ENCODE assay signal across 16 mouse cellular contexts in genomic region chr1:43070726-43071125, GRCm38 (mm10). TPM values are rescaled to one million over a fixed set of nuclear protein-coding genes. Genes with fewer than 3 reads are reported as not detected.
DNase-seq lines count a peak whose midpoint lies in the region; ATAC-seq and TF ChIP-seq lines count a peak whose summit lies in the region.
"Had no signal": no experiment of that assay in that cellular context is flagged by ENCODE, and none has a peak within 500 bp of the region (broad histone marks: within the 10 kb centered on the region; RNA-seq: fewer than 3 reads in every experiment).

No protein-coding gene starts in this region.

- no peaks in the 10 kb centered on the region for H3K9me3 ChIP-seq in heart, embryonic 10.5 days
- no peaks in the 10 kb centered on the region for H3K9me3 ChIP-seq in intestine, postnatal 0 days (ENCODE audit: control insufficient read depth)
- no peaks in the 10 kb centered on the region for H3K9me3 ChIP-seq in stomach, postnatal 0 days (ENCODE audit: control insufficient read depth, low read length)
- no peaks in the 10 kb centered on the region for H3K9me3 ChIP-seq in forebrain, embryonic 10.5 days
- H3K9me3 ChIP-seq: embryonic facial prominence, embryonic 15.5 days; limb, embryonic 15.5 days; midbrain, embryonic 12.5 days had no signal

- WGBS in heart, embryonic 10.5 days = 86% methylated on average over 5 of the region's 5 CpGs
- 55% methylated on average over 5 of the region's 5 CpGs for WGBS in intestine, postnatal 0 days
- 52% methylated on average over 5 of the region's 5 CpGs for WGBS in stomach, postnatal 0 days
- WGBS in forebrain, embryonic 10.5 days = 91% methylated on average over 5 of the region's 5 CpGs

- no peak overlapping the region for H3K4me2 ChIP-seq in intestine, postnatal 0 days (replicated peaks; ENCODE audit: low read depth)
- H3K4me2 ChIP-seq in stomach, postnatal 0 days (replicated peaks; ENCODE audit: low read depth) = no peak overlapping the region
- H3K4me2 ChIP-seq: embryonic facial prominence, embryonic 15.5 days; limb, embryonic 15.5 days; midbrain, embryonic 12.5 days had no signal

- no peak overlapping the region for H3K4me3 ChIP-seq in heart, embryonic 10.5 days
- H3K4me3 ChIP-seq in intestine, postnatal 0 days (ENCODE audit: low read depth, low read length) = no peak overlapping the region
- no peak overlapping the region for H3K4me3 ChIP-seq in stomach, postnatal 0 days (ENCODE audit: low read depth, low read length)
- no peak overlapping the region for H3K4me3 ChIP-seq in forebrain, embryonic 10.5 days
- H3K4me3 ChIP-seq: embryonic facial prominence, embryonic 15.5 days; limb, embryonic 15.5 days; midbrain, embryonic 12.5 days had no signal

- peak; percentile 47; the same call in 1 of the 2 replicates for ATAC-seq in intestine, postnatal 0 days
- peak; percentile 95 for ATAC-seq in stomach, postnatal 0 days (ENCODE audit: low FRiP score, low TSS enrichment)
- ATAC-seq in cerebellum, adult (ENCODE audit: insufficient number of reproducible peaks, low FRiP score, low TSS enrichment) = no peak
- ATAC-seq: forebrain, postnatal 0 days had no signal

- peak; percentile 20 for DNase-seq in heart, embryonic 10.5 days (ENCODE audit: low spot score)
- DNase-seq in heart, adult 18-20 months = no peak
- DNase-seq in lung, postnatal 14 days = peak; percentile 13
- DNase-seq in stomach, postnatal 0 days (ENCODE audit: low spot score) = peak; percentile 89
- DNase-seq in forebrain, embryonic 10.5 days (ENCODE audit: extremely low spot score, low spot score) = no peak
- no peak for DNase-seq in kidney, postnatal 25 days
- DNase-seq: cerebellum, postnatal 10 days; forebrain, postnatal 0 days; gastrocnemius, postnatal 36 days; kidney, postnatal 10 days; layer of hippocampus, postnatal 36 days had no signal

- no peak overlapping the region for H3K9ac ChIP-seq in intestine, postnatal 0 days (ENCODE audit: low read depth, low read length)
- no peak overlapping the region for H3K9ac ChIP-seq in stomach, postnatal 0 days (ENCODE audit: low read length)
- H3K9ac ChIP-seq: embryonic facial prominence, embryonic 15.5 days; forebrain, postnatal 0 days; limb, embryonic 15.5 days; midbrain, embryonic 12.5 days had no signal

- no peaks in the 10 kb centered on the region for H3K4me1 ChIP-seq in heart, embryonic 10.5 days
- no peaks in the 10 kb centered on the region for H3K4me1 ChIP-seq in intestine, postnatal 0 days (replicated peaks; ENCODE audit: control insufficient read depth, insufficient read depth, low read length)
- no peaks in the 10 kb centered on the region for H3K4me1 ChIP-seq in stomach, postnatal 0 days (replicated peaks; ENCODE audit: control insufficient read depth, insufficient read depth)
- no peaks in the 10 kb centered on the region for H3K4me1 ChIP-seq in forebrain, embryonic 10.5 days
- H3K4me1 ChIP-seq: embryonic facial prominence, embryonic 15.5 days; limb, embryonic 15.5 days had no signal

- H3K27ac ChIP-seq in heart, embryonic 10.5 days = no peak overlapping the region
- no peak overlapping the region for H3K27ac ChIP-seq in intestine, postnatal 0 days (ENCODE audit: low read depth, low read length)
- no peak overlapping the region for H3K27ac ChIP-seq in stomach, postnatal 0 days (replicated peaks)
- no peak overlapping the region for H3K27ac ChIP-seq in forebrain, embryonic 10.5 days
- H3K27ac ChIP-seq: embryonic facial prominence, embryonic 15.5 days; limb, embryonic 15.5 days; midbrain, embryonic 12.5 days had no signal

- TF ChIP-seq CTCF in intestine, postnatal 0 days (IDR thresholded peaks at IDR 0.05; ENCODE audit: low read depth) = no peak
- TF ChIP-seq CTCF in stomach, postnatal 0 days (IDR thresholded peaks at IDR 0.05; ENCODE audit: low read depth) = no peak

- H3K36me3 ChIP-seq in heart, embryonic 10.5 days = peaks cover 34% of the 10 kb centered on the region
- peaks cover 42% of the 10 kb centered on the region for H3K36me3 ChIP-seq in intestine, postnatal 0 days (ENCODE audit: control insufficient read depth, insufficient read depth)
- H3K36me3 ChIP-seq in stomach, postnatal 0 days (ENCODE audit: control insufficient read depth, insufficient read depth, low read length) = peaks cover 3% of the 10 kb centered on the region
- H3K36me3 ChIP-seq in forebrain, embryonic 10.5 days (replicated peaks) = peaks cover 59% of the 10 kb centered on the region

- H3K27me3 ChIP-seq in heart, embryonic 10.5 days (ENCODE audit: insufficient read depth, poor library complexity, severe bottlenecking) = no peaks in the 10 kb centered on the region
- H3K27me3 ChIP-seq in intestine, postnatal 0 days (replicated peaks; ENCODE audit: control insufficient read depth, insufficient read depth, low read length) = no peaks in the 10 kb centered on the region
- no peaks in the 10 kb centered on the region for H3K27me3 ChIP-seq in stomach, postnatal 0 days (ENCODE audit: control insufficient read depth, insufficient read depth, low read length)
- no peaks in the 10 kb centered on the region for H3K27me3 ChIP-seq in forebrain, embryonic 10.5 days (ENCODE audit: poor library complexity, severe bottlenecking)
- H3K27me3 ChIP-seq: embryonic facial prominence, embryonic 15.5 days; limb, embryonic 15.5 days; midbrain, embryonic 12.5 days had no signal

- no peak for TF ChIP-seq EP300 in stomach, postnatal 0 days (optimal IDR thresholded peaks at IDR 0.05)

RNA-seq across cellular contexts. Expression of gene Tgfbrap1, which starts 27.7 kb away (rescaled TPM):
- 9.6 and 10.2 TPM in 2 replicates for polyA plus RNA-seq in heart, embryonic 10.5 days (2016; fragmentation: Nextera tagmentation; extraction: Ambion mirVana)
- total RNA-seq in heart, adult 18-20 months (2021) = 10 to 100 TPM; 14.2 to 15.1 TPM
- 6.1 and 6.8 TPM in 2 replicates for polyA plus RNA-seq in intestine, postnatal 0 days (2015; fragmentation: Nextera tagmentation; extraction: Ambion mirVana)
- polyA plus RNA-seq in stomach, postnatal 0 days (2015; fragmentation: Nextera tagmentation; extraction: Ambion mirVana) = 4.6 and 5.7 TPM in 2 replicates
- polyA plus RNA-seq in forebrain, embryonic 10.5 days (2016; fragmentation: Nextera tagmentation; extraction: Ambion mirVana) = 13.2 and 13.6 TPM in 2 replicates

RNA-seq across cellular contexts. Expression of gene AI597479, which starts 27.8 kb away (rescaled TPM):
- 26.4 TPM in 2 replicates for polyA plus RNA-seq in heart, embryonic 10.5 days (2016; fragmentation: Nextera tagmentation; extraction: Ambion mirVana)
- total RNA-seq in heart, adult 18-20 months (2021) = 10 to 100 TPM; 21.5 to 24.2 TPM
- polyA plus RNA-seq in intestine, postnatal 0 days (2015; fragmentation: Nextera tagmentation; extraction: Ambion mirVana) = 8.6 TPM in 2 replicates
- polyA plus RNA-seq in stomach, postnatal 0 days (2015; fragmentation: Nextera tagmentation; extraction: Ambion mirVana) = 10.7 and 11.2 TPM in 2 replicates
- 40.5 and 44.1 TPM in 2 replicates for polyA plus RNA-seq in forebrain, embryonic 10.5 days (2016; fragmentation: Nextera tagmentation; extraction: Ambion mirVana)

Comparison
In these comparisons a context has a peak if more than half of its experiments do, and no peak if none do; other contexts are left out.
1. DNase-seq: peak in heart, embryonic 10.5 days (single experiment), lung, postnatal 14 days (single experiment) and stomach, postnatal 0 days (single experiment); none in heart, adult 18-20 months (0 of 2), forebrain, embryonic 10.5 days (single experiment) and kidney, postnatal 25 days (0 of 2).